Mouse (Mus musculus) forebrain, embryonic 15.5 days (tissue): Measurements from ENCODE around the gene Tmem135. TPM values are rescaled to one million over a fixed set of nuclear protein-coding genes. Genes with fewer than 3 reads are reported as not detected.
A peak's percentile ranks its signal among the peaks of the same experiment; 100 is the strongest.
"Not testable (repeated sequence)": the region's sequence is repeated elsewhere in the genome, so short reads cannot be mapped to it uniquely, and the experiment has no call there.

Source experiments
- ATAC-seq: fragments of 200-750 bp; cut with Nextera tagmentation; replicated peaks from 2 replicates; pipeline ENCODE4 v1.8.0; 2017; ENCODE audit warnings: mild to moderate bottlenecking, moderate TSS enrichment, moderate library complexity
- H3K27ac ChIP-seq: fragments of 300-500 bp; sonication (generic); replicated peaks from 2 replicates; pipeline ENCODE4 v1.5.1; 2015; ENCODE audit warnings: mild to moderate bottlenecking, inconsistent platforms
- H3K27me3 ChIP-seq: fragments of 300-500 bp; sonication (generic); 2 replicates; pipeline ENCODE4 v1.6.1; 2015; ENCODE audit warnings: inconsistent platforms
- H3K36me3 ChIP-seq: fragments of 300-500 bp; sonication (generic); 2 replicates; pipeline ENCODE4 v1.6.1; 2015; ENCODE audit warnings: mild to moderate bottlenecking, inconsistent platforms
- H3K4me1 ChIP-seq: fragments of 300-500 bp; sonication (generic); 2 replicates; pipeline ENCODE4 v1.6.1; 2015; ENCODE audit warnings: inconsistent platforms
- H3K4me2 ChIP-seq: fragments of 300-500 bp; sonication (generic); replicated peaks from 2 replicates; pipeline ENCODE4 v1.6.1; 2015; ENCODE audit warnings: mild to moderate bottlenecking, inconsistent platforms
- H3K4me3 ChIP-seq: fragments of 300-500 bp; sonication (generic); 2 replicates; pipeline ENCODE4 v1.5.1; 2015; ENCODE audit warnings: mild to moderate bottlenecking, inconsistent platforms
- H3K9ac ChIP-seq: fragments of 300-500 bp; sonication (generic); replicated peaks from 2 replicates; pipeline ENCODE4 v1.6.1; 2015; ENCODE audit warnings: mild to moderate bottlenecking, inconsistent platforms
- H3K9me3 ChIP-seq: fragments of 300-500 bp; sonication (generic); 2 replicates; pipeline ENCODE4 v1.6.1; 2016; ENCODE audit warnings: inconsistent platforms
- WGBS: fragments of 180-500 bp; shearing (Covaris S2); methylation state at CpG from one replicate; pipeline ENCODE4 v1.1.7; 2015; ENCODE audit warnings: mixed read lengths; 5-methylcytosine and 5-hydroxymethylcytosine counted together
- polyA plus RNA-seq: library from polyadenylated mRNA; unstranded; fragments of >200 nt; fragmentation: Nextera tagmentation; extraction: Ambion mirVana; gene quantifications from 2 replicates; pipeline ENCODE4 v1.2.1, GENCODE M21; 2015

Gene Tmem135
- polyA plus RNA-seq, 1 experiment from 2014 or later, result 25.4 TPM

GRCm38 (mm10) chr7:89336434-89336833 lies 67.6 kb downstream of the Tmem135 start:
- no peaks in the 10 kb centered on the region for H3K9me3 ChIP-seq
- WGBS, result 98% methylated on average over 1 of the region's 1 CpGs
- H3K27ac ChIP-seq, result no peak overlapping the region
- H3K4me1 ChIP-seq, result peaks cover 37% of the 10 kb centered on the region
- H3K36me3 ChIP-seq, result no peaks in the 10 kb centered on the region
- ATAC-seq, result no peak
- H3K4me2 ChIP-seq, result peak overlapping the region; percentile 82
- no peak overlapping the region for H3K4me3 ChIP-seq
- H3K27me3 ChIP-seq, result no peaks in the 10 kb centered on the region
- H3K9ac ChIP-seq, result no peak overlapping the region

- no peak overlapping the region for H3K4me2 ChIP-seq
- 0 out of 2 replicates have a peak, but pooled peaks cover 3% of the 10 kb centered on the region for H3K36me3 ChIP-seq
- no peaks in the 10 kb centered on the region for H3K9me3 ChIP-seq
- peaks cover 37% of the 10 kb centered on the region for H3K4me1 ChIP-seq
- no peaks in the 10 kb centered on the region for H3K27me3 ChIP-seq
- H3K27ac ChIP-seq, result no peak overlapping the region
- no peak for ATAC-seq
- H3K9ac ChIP-seq, result no peak overlapping the region
- H3K4me3 ChIP-seq, result no peak overlapping the region
Observed at GRCm38 (mm10) chr7:89335316-89335715, 68.7 kb downstream of the Tmem135 start.

- WGBS, result 97% methylated on average over 1 of the region's 1 CpGs
- Histone ChIP-seq H3K27ac (no peak overlapping the region), H3K4me3 (no peak overlapping the region), H3K27me3 (no peaks in the 10 kb centered on the region), H3K36me3 (0 out of 2 replicates have a peak, but pooled peaks cover 3% of the 10 kb centered on the region), H3K9ac (no peak overlapping the region), H3K4me1 (no peaks in the 10 kb centered on the region), H3K9me3 (no peaks in the 10 kb centered on the region), H3K4me2 (no peak overlapping the region)
- no peak for ATAC-seq
Observed at GRCm38 (mm10) chr7:89329896-89330295, 74.1 kb downstream of the Tmem135 start.

GRCm38 (mm10) chr7:89327731-89328130 lies 76.3 kb downstream of the Tmem135 start:
- Histone ChIP-seq H3K4me1 (no peaks in the 10 kb centered on the region), H3K27me3 (no peaks in the 10 kb centered on the region), H3K9ac (no peak overlapping the region), H3K27ac (no peak overlapping the region), H3K4me3 (no peak overlapping the region), H3K9me3 (no peaks in the 10 kb centered on the region), H3K36me3 (0 out of 2 replicates have a peak, but pooled peaks cover 3% of the 10 kb centered on the region), H3K4me2 (no peak overlapping the region)
- 93% methylated on average over 5 of the region's 5 CpGs for WGBS
- no peak for ATAC-seq

GRCm38 (mm10) chr7:89326761-89327160 lies 77.3 kb downstream of the Tmem135 start:
- ATAC-seq, result no peak
- no peaks in the 10 kb centered on the region for H3K9me3 ChIP-seq
- no peak overlapping the region for H3K27ac ChIP-seq
- no peak overlapping the region for H3K9ac ChIP-seq
- H3K4me1 ChIP-seq, result no peaks in the 10 kb centered on the region
- H3K4me2 ChIP-seq, result no peak overlapping the region
- no peak overlapping the region for H3K4me3 ChIP-seq
- 84% methylated on average over 4 of the region's 4 CpGs for WGBS
- no peaks in the 10 kb centered on the region for H3K27me3 ChIP-seq
- 0 out of 2 replicates have a peak, but pooled peaks cover 3% of the 10 kb centered on the region for H3K36me3 ChIP-seq

GRCm38 (mm10) chr7:89326202-89326601 lies 77.8 kb downstream of the Tmem135 start:
- H3K27ac ChIP-seq, result no peak overlapping the region
- no peaks in the 10 kb centered on the region for H3K9me3 ChIP-seq
- H3K36me3 ChIP-seq, result 0 out of 2 replicates have a peak, but pooled peaks cover 3% of the 10 kb centered on the region
- no peak overlapping the region for H3K4me2 ChIP-seq
- 91% methylated on average over 5 of the region's 5 CpGs for WGBS
- H3K4me3 ChIP-seq, result no peak overlapping the region
- no peaks in the 10 kb centered on the region for H3K4me1 ChIP-seq
- no peak overlapping the region for H3K9ac ChIP-seq
- ATAC-seq, result no peak
- no peaks in the 10 kb centered on the region for H3K27me3 ChIP-seq

- not testable (repeated sequence) for ATAC-seq, H3K27ac ChIP-seq, H3K9me3 ChIP-seq, H3K4me3 ChIP-seq, H3K4me1 ChIP-seq, H3K27me3 ChIP-seq, H3K9ac ChIP-seq, H3K36me3 ChIP-seq, H3K4me2 ChIP-seq
- WGBS, result 86% methylated on average over 4 of the region's 4 CpGs
Observed at GRCm38 (mm10) chr7:89322741-89323140, 81.3 kb downstream of the Tmem135 start.

GRCm38 (mm10) chr7:89319351-89319750 lies 84.7 kb downstream of the Tmem135 start:
- no peak overlapping the region for H3K4me3 ChIP-seq

GRCm38 (mm10) chr7:89317088-89317487 lies 86.9 kb downstream of the Tmem135 start:
- not testable (repeated sequence) for H3K9me3 ChIP-seq, H3K27ac ChIP-seq, H3K9ac ChIP-seq, H3K4me1 ChIP-seq, H3K4me3 ChIP-seq, H3K27me3 ChIP-seq, ATAC-seq, H3K36me3 ChIP-seq, H3K4me2 ChIP-seq
- 65% methylated on average over 1 of the region's 1 CpGs for WGBS

More at GRCm38 (mm10) chr7:89319351-89319750, 84.7 kb downstream of the Tmem135 start:
- no peak overlapping the region for H3K9ac ChIP-seq
- 86% methylated on average over 1 of the region's 1 CpGs for WGBS
- no peak overlapping the region for H3K27ac ChIP-seq
- H3K27me3 ChIP-seq, result no peaks in the 10 kb centered on the region
- H3K9me3 ChIP-seq, result no peaks in the 10 kb centered on the region
- H3K4me2 ChIP-seq, result no peak overlapping the region
- no peaks in the 10 kb centered on the region for H3K36me3 ChIP-seq
- no peak for ATAC-seq
- peaks cover 7% of the 10 kb centered on the region; the same call in 1 of the 2 replicates for H3K4me1 ChIP-seq

- H3K4me3 ChIP-seq, result no peak overlapping the region
- no peak overlapping the region for H3K4me2 ChIP-seq
- peaks cover 7% of the 10 kb centered on the region; the same call in 1 of the 2 replicates for H3K4me1 ChIP-seq
- no peaks in the 10 kb centered on the region for H3K9me3 ChIP-seq
- no peaks in the 10 kb centered on the region for H3K36me3 ChIP-seq
- 89% methylated on average over 3 of the region's 3 CpGs for WGBS
- ATAC-seq, result no peak
- no peak overlapping the region for H3K27ac ChIP-seq
- no peak overlapping the region for H3K9ac ChIP-seq
- H3K27me3 ChIP-seq, result no peaks in the 10 kb centered on the region
Observed at GRCm38 (mm10) chr7:89316112-89316511, 87.9 kb downstream of the Tmem135 start.

- Histone ChIP-seq H3K9me3 (no peaks in the 10 kb centered on the region), H3K4me2 (no peak overlapping the region), H3K9ac (no peak overlapping the region), H3K27me3 (no peaks in the 10 kb centered on the region), H3K36me3 (no peaks in the 10 kb centered on the region), H3K27ac (no peak overlapping the region), H3K4me1 (peaks cover 7% of the 10 kb centered on the region; the same call in 1 of the 2 replicates), H3K4me3 (no peak overlapping the region)
- no peak for ATAC-seq
- WGBS, result 92% methylated on average over 1 of the region's 1 CpGs
Observed at GRCm38 (mm10) chr7:89311555-89311954, 92.5 kb downstream of the Tmem135 start.

- no peaks in the 10 kb centered on the region for H3K4me1 ChIP-seq
- H3K4me3 ChIP-seq, result no peak overlapping the region
- WGBS, result 65% methylated on average over 3 of the region's 3 CpGs
- no peak for ATAC-seq
- no peak overlapping the region for H3K9ac ChIP-seq
- H3K9me3 ChIP-seq, result no peaks in the 10 kb centered on the region
- H3K36me3 ChIP-seq, result no peaks in the 10 kb centered on the region
- H3K27ac ChIP-seq, result no peak overlapping the region
- H3K4me2 ChIP-seq, result no peak overlapping the region
- no peaks in the 10 kb centered on the region for H3K27me3 ChIP-seq
Observed at GRCm38 (mm10) chr7:89308926-89309325, 95.1 kb downstream of the Tmem135 start.

- no peak for ATAC-seq
- H3K27me3 ChIP-seq, result no peaks in the 10 kb centered on the region
- H3K27ac ChIP-seq, result no peak overlapping the region
- no peak overlapping the region for H3K4me2 ChIP-seq
- no peaks in the 10 kb centered on the region for H3K36me3 ChIP-seq
- H3K4me3 ChIP-seq, result no peak overlapping the region
- H3K4me1 ChIP-seq, result no peaks in the 10 kb centered on the region
- WGBS, result 89% methylated on average over 11 of the region's 11 CpGs
- no peak overlapping the region for H3K9ac ChIP-seq
- H3K9me3 ChIP-seq, result no peaks in the 10 kb centered on the region
Observed at GRCm38 (mm10) chr7:89308238-89308637, 95.8 kb downstream of the Tmem135 start.
